Mouse (Mus musculus): ENCODE data around the gene Pla2g12a. TPM values are rescaled to one million over a fixed set of nuclear protein-coding genes. Genes with fewer than 3 reads are reported as not detected.

Gene Pla2g12a
- polyA plus RNA-seq, 1 experiment from 2014 or later, result 23.9 TPM

GRCm38 (mm10) chr3:129887779-129888517 is 9.5 kb downstream of the Pla2g12a start:
- H3K9ac ChIP-seq (ENCODE audit: low read depth, low read length), result no peak overlapping the region
- no peak for ATAC-seq (ENCODE audit: low FRiP score)

GRCm38 (mm10) chr3:129892003-129892402 is 13.6 kb downstream of the Pla2g12a start:
- H3K27ac ChIP-seq (ENCODE audit: low read depth, low read length), result no peak overlapping the region
- ATAC-seq (ENCODE audit: low FRiP score) (no peak), DNase-seq (ENCODE audit: low spot score) (no peak)
- no peaks in the 10 kb centered on the region for H3K9me3 ChIP-seq (ENCODE audit: control insufficient read depth, low read length)
- no peak overlapping the region for H3K4me2 ChIP-seq (replicated peaks; ENCODE audit: low read depth, low read length)
- no peak overlapping the region for H3K9ac ChIP-seq (ENCODE audit: low read depth, low read length)
- WGBS, result 86% methylated on average over 5 of the region's 5 CpGs
- no peaks in the 10 kb centered on the region for H3K4me1 ChIP-seq (replicated peaks; ENCODE audit: control insufficient read depth, insufficient read depth, low read length)
- no peaks in the 10 kb centered on the region for H3K27me3 ChIP-seq (ENCODE audit: control insufficient read depth, insufficient read depth, low read length)
- H3K36me3 ChIP-seq (ENCODE audit: control insufficient read depth, insufficient read depth, low read length), result no peaks in the 10 kb centered on the region
- no peak overlapping the region for H3K4me3 ChIP-seq (ENCODE audit: low read depth, low read length)

More at GRCm38 (mm10) chr3:129887779-129888517, 9.5 kb downstream of the Pla2g12a start:
- no peak overlapping the region for H3K4me2 ChIP-seq (replicated peaks; ENCODE audit: low read depth, low read length)
- no peak for DNase-seq (ENCODE audit: low spot score)
- no peaks in the 10 kb centered on the region for H3K4me1 ChIP-seq (replicated peaks; ENCODE audit: control insufficient read depth, insufficient read depth, low read length)
- no peak overlapping the region for H3K4me3 ChIP-seq (ENCODE audit: low read depth, low read length)
- no peaks in the 10 kb centered on the region for H3K27me3 ChIP-seq (ENCODE audit: control insufficient read depth, insufficient read depth, low read length)
- H3K9me3 ChIP-seq (ENCODE audit: control insufficient read depth, low read length), result no peaks in the 10 kb centered on the region
- no peak overlapping the region for H3K27ac ChIP-seq (ENCODE audit: low read depth, low read length)
- 90% methylated on average over 13 of the region's 13 CpGs for WGBS
- H3K36me3 ChIP-seq (ENCODE audit: control insufficient read depth, insufficient read depth, low read length), result no peaks in the 10 kb centered on the region

GRCm38 (mm10) chr3:129893143-129893542 is 14.7 kb downstream of the Pla2g12a start:
- H3K4me2 ChIP-seq (replicated peaks; ENCODE audit: low read depth, low read length), result no peak overlapping the region
- WGBS, result 92% methylated on average over 3 of the region's 3 CpGs
- H3K9ac ChIP-seq (ENCODE audit: low read depth, low read length), result no peak overlapping the region
- H3K27ac ChIP-seq (ENCODE audit: low read depth, low read length), result no peak overlapping the region
- H3K4me1 ChIP-seq (replicated peaks; ENCODE audit: control insufficient read depth, insufficient read depth, low read length), result no peaks in the 10 kb centered on the region
- DNase-seq (ENCODE audit: low spot score) (no peak), ATAC-seq (ENCODE audit: low FRiP score) (no peak)
- no peaks in the 10 kb centered on the region for H3K27me3 ChIP-seq (ENCODE audit: control insufficient read depth, insufficient read depth, low read length)
- H3K9me3 ChIP-seq (ENCODE audit: control insufficient read depth, low read length), result no peaks in the 10 kb centered on the region
- H3K4me3 ChIP-seq (ENCODE audit: low read depth, low read length), result no peak overlapping the region
- H3K36me3 ChIP-seq (ENCODE audit: control insufficient read depth, insufficient read depth, low read length), result no peaks in the 10 kb centered on the region

GRCm38 (mm10) chr3:129896591-129896990 is 18.2 kb downstream of the Pla2g12a start:
- DNase-seq (ENCODE audit: low spot score) (no peak), ATAC-seq (ENCODE audit: low FRiP score) (no peak)

GRCm38 (mm10) chr3:129898886-129899285 is 20.5 kb downstream of the Pla2g12a start:
- H3K9me3 ChIP-seq (ENCODE audit: control insufficient read depth, low read length), result no peaks in the 10 kb centered on the region
- ATAC-seq (ENCODE audit: low FRiP score) (no peak), DNase-seq (ENCODE audit: low spot score) (peak; percentile 22)
- no peaks in the 10 kb centered on the region for H3K27me3 ChIP-seq (ENCODE audit: control insufficient read depth, insufficient read depth, low read length)
- 60% methylated on average over 4 of the region's 4 CpGs for WGBS
- no peak overlapping the region for H3K9ac ChIP-seq (ENCODE audit: low read depth, low read length)
- H3K36me3 ChIP-seq (ENCODE audit: control insufficient read depth, insufficient read depth, low read length), result no peaks in the 10 kb centered on the region
- no peak overlapping the region for H3K27ac ChIP-seq (ENCODE audit: low read depth, low read length)
- H3K4me1 ChIP-seq (replicated peaks; ENCODE audit: control insufficient read depth, insufficient read depth, low read length), result no peaks in the 10 kb centered on the region
- H3K4me2 ChIP-seq (replicated peaks; ENCODE audit: low read depth, low read length), result no peak overlapping the region
- H3K4me3 ChIP-seq (ENCODE audit: low read depth, low read length), result no peak overlapping the region

More at GRCm38 (mm10) chr3:129896591-129896990, 18.2 kb downstream of the Pla2g12a start:
- Histone ChIP-seq H3K27me3 (ENCODE audit: control insufficient read depth, insufficient read depth, low read length) (no peaks in the 10 kb centered on the region), H3K4me2 (replicated peaks; ENCODE audit: low read depth, low read length) (no peak overlapping the region), H3K9ac (ENCODE audit: low read depth, low read length) (no peak overlapping the region), H3K4me1 (replicated peaks; ENCODE audit: control insufficient read depth, insufficient read depth, low read length) (no peaks in the 10 kb centered on the region), H3K27ac (ENCODE audit: low read depth, low read length) (no peak overlapping the region), H3K36me3 (ENCODE audit: control insufficient read depth, insufficient read depth, low read length) (no peaks in the 10 kb centered on the region), H3K4me3 (ENCODE audit: low read depth, low read length) (no peak overlapping the region), H3K9me3 (ENCODE audit: control insufficient read depth, low read length) (no peaks in the 10 kb centered on the region)
- WGBS, result 84% methylated on average over 6 of the region's 6 CpGs

GRCm38 (mm10) chr3:129901271-129901809 is 22.9 kb downstream of the Pla2g12a start, which contains the start of gene Casp6:
TSS of gene Casp6 (plus strand) at chr3:129901425.
- no peaks in the 10 kb centered on the region for H3K27me3 ChIP-seq (ENCODE audit: control insufficient read depth, insufficient read depth, low read length)
- under 1% methylated on average over 34 of the region's 34 CpGs for WGBS
- H3K4me1 ChIP-seq (replicated peaks; ENCODE audit: control insufficient read depth, insufficient read depth, low read length), result no peaks in the 10 kb centered on the region
- H3K9me3 ChIP-seq (ENCODE audit: control insufficient read depth, low read length), result no peaks in the 10 kb centered on the region
- DNase-seq (ENCODE audit: low spot score) (peak; percentile 86), ATAC-seq (ENCODE audit: low FRiP score) (peak; percentile 96)
- peak within 1 kb of the TSS; percentile 62 for H3K4me3 ChIP-seq (ENCODE audit: low read depth, low read length)
- peak within 1 kb of the TSS; percentile 59 for H3K9ac ChIP-seq (ENCODE audit: low read depth, low read length)
- H3K4me2 ChIP-seq (replicated peaks; ENCODE audit: low read depth, low read length), result peak within 1 kb of the TSS; percentile 50
- H3K36me3 ChIP-seq (ENCODE audit: control insufficient read depth, insufficient read depth, low read length), result no peaks in the 10 kb centered on the region
- H3K27ac ChIP-seq (ENCODE audit: low read depth, low read length), result no peak within 1 kb of the TSS

GRCm38 (mm10) chr3:129903369-129903768 is 25.0 kb downstream of the Pla2g12a start:
- Histone ChIP-seq H3K4me3 (ENCODE audit: low read depth, low read length) (no peak overlapping the region), H3K4me2 (replicated peaks; ENCODE audit: low read depth, low read length) (no peak overlapping the region), H3K36me3 (ENCODE audit: control insufficient read depth, insufficient read depth, low read length) (no peaks in the 10 kb centered on the region), H3K9ac (ENCODE audit: low read depth, low read length) (no peak overlapping the region), H3K9me3 (ENCODE audit: control insufficient read depth, low read length) (no peaks in the 10 kb centered on the region), H3K4me1 (replicated peaks; ENCODE audit: control insufficient read depth, insufficient read depth, low read length) (no peaks in the 10 kb centered on the region), H3K27me3 (ENCODE audit: control insufficient read depth, insufficient read depth, low read length) (no peaks in the 10 kb centered on the region), H3K27ac (ENCODE audit: low read depth, low read length) (no peak overlapping the region)
- no peak for ATAC-seq (ENCODE audit: low FRiP score)
- DNase-seq (ENCODE audit: low spot score), result no peak
- WGBS, result 96% methylated on average over 3 of the region's 3 CpGs

GRCm38 (mm10) chr3:129903866-129904265 is 25.5 kb downstream of the Pla2g12a start:
- Histone ChIP-seq H3K27me3 (ENCODE audit: control insufficient read depth, insufficient read depth, low read length) (no peaks in the 10 kb centered on the region), H3K4me1 (replicated peaks; ENCODE audit: control insufficient read depth, insufficient read depth, low read length) (no peaks in the 10 kb centered on the region), H3K9me3 (ENCODE audit: control insufficient read depth, low read length) (no peaks in the 10 kb centered on the region), H3K36me3 (ENCODE audit: control insufficient read depth, insufficient read depth, low read length) (no peaks in the 10 kb centered on the region), H3K9ac (ENCODE audit: low read depth, low read length) (no peak overlapping the region), H3K27ac (ENCODE audit: low read depth, low read length) (no peak overlapping the region), H3K4me3 (ENCODE audit: low read depth, low read length) (no peak overlapping the region), H3K4me2 (replicated peaks; ENCODE audit: low read depth, low read length) (no peak overlapping the region)
- DNase-seq (ENCODE audit: low spot score), result no peak
- 90% methylated on average over 8 of the region's 8 CpGs for WGBS
- ATAC-seq (ENCODE audit: low FRiP score), result no peak

Data from hindbrain, embryonic 11.5 days (tissue).